Mouse (Mus musculus): ENCODE measurements around the gene Jam3.

- TF ChIP-seq POLR2A (IDR thresholded peaks at IDR 0.05; ENCODE audit: low read depth, low read length) = no peak
- no peak for TF ChIP-seq CTCF (IDR thresholded peaks at IDR 0.05; ENCODE audit: extremely low read depth, insufficient read depth, insufficient read length, insufficient replicate concordance)
Observed at GRCm38 (mm10) chr9:27175682-27176081, 20.5 kb upstream of the Jam3 start.
